Mouse (Mus musculus) kidney, embryonic 15.5 days (tissue): ENCODE data around the gene Ywhag. TPM values are rescaled to one million over a fixed set of nuclear protein-coding genes. Genes with fewer than 3 reads are reported as not detected.

ENCODE experiments used
- ATAC-seq: fragments of 200-750 bp; cut with Nextera tagmentation; replicated peaks from 2 replicates; pipeline ENCODE4 v1.8.0; 2017; ENCODE audit warnings: moderate TSS enrichment; ENCODE audit not compliant: low FRiP score
- H3K27ac ChIP-seq: fragments of 300-500 bp; sonication (generic); 2 replicates; pipeline ENCODE4 v1.5.1; 2015; ENCODE audit warnings: mild to moderate bottlenecking, inconsistent platforms
- H3K27me3 ChIP-seq: fragments of 300-500 bp; sonication (generic); 2 replicates; pipeline ENCODE4 v1.6.1; 2015; ENCODE audit warnings: inconsistent platforms
- H3K36me3 ChIP-seq: fragments of 300-500 bp; sonication (generic); 2 replicates; pipeline ENCODE4 v1.6.1; 2015; ENCODE audit warnings: inconsistent platforms
- H3K4me1 ChIP-seq: fragments of 300-500 bp; sonication (generic); 2 replicates; pipeline ENCODE4 v1.6.1; 2015; ENCODE audit warnings: inconsistent platforms
- H3K4me2 ChIP-seq: fragments of 300-500 bp; sonication (generic); 2 replicates; pipeline ENCODE4 v1.6.1; 2015; ENCODE audit warnings: moderate library complexity, mild to moderate bottlenecking, inconsistent platforms
- H3K4me3 ChIP-seq: fragments of 300-500 bp; sonication (generic); replicated peaks from 2 replicates; pipeline ENCODE4 v1.5.1; 2015; ENCODE audit warnings: mild to moderate bottlenecking, inconsistent platforms
- H3K9ac ChIP-seq: fragments of 300-500 bp; sonication (generic); 2 replicates; pipeline ENCODE4 v1.6.1; 2015; ENCODE audit warnings: mild to moderate bottlenecking, inconsistent platforms
- H3K9me3 ChIP-seq: fragments of 300-500 bp; sonication (generic); replicated peaks from 2 replicates; pipeline ENCODE4 v1.6.1; 2016; ENCODE audit warnings: inconsistent platforms
- WGBS: fragments of 180-500 bp; shearing (Covaris S2); methylation state at CpG from one replicate; pipeline ENCODE4 v1.1.7; 2015; ENCODE audit warnings: mixed read lengths; 5-methylcytosine and 5-hydroxymethylcytosine counted together
- polyA plus RNA-seq: library from polyadenylated mRNA; unstranded; fragments of >200 nt; fragmentation: Nextera tagmentation; extraction: Ambion mirVana; gene quantifications from 2 replicates; pipeline ENCODE4 v1.2.1, GENCODE M21; 2015

Gene Ywhag
- polyA plus RNA-seq, 1 experiment from 2014 or later = 189 TPM

GRCm38 (mm10) chr5:135907256-135907655, 27.2 kb downstream of the Ywhag start:
- ATAC-seq = no peak
- Histone ChIP-seq H3K27ac (peak overlapping the region; percentile 24; the same call in 1 of the 2 replicates), H3K9ac (no peak overlapping the region), H3K9me3 (no peaks in the 10 kb centered on the region), H3K4me1 (peaks cover 19% of the 10 kb centered on the region), H3K36me3 (peaks cover 59% of the 10 kb centered on the region), H3K4me2 (no peak overlapping the region), H3K27me3 (no peaks in the 10 kb centered on the region), H3K4me3 (no peak overlapping the region)
- WGBS = 70% methylated on average over 13 of the region's 13 CpGs

- H3K4me1 ChIP-seq = peaks cover 19% of the 10 kb centered on the region
- H3K27ac ChIP-seq = peak overlapping the region; percentile 24; the same call in 1 of the 2 replicates
- no peaks in the 10 kb centered on the region for H3K27me3 ChIP-seq
- 76% methylated on average over 4 of the region's 4 CpGs for WGBS
- ATAC-seq = no peak
- H3K9me3 ChIP-seq = no peaks in the 10 kb centered on the region
- H3K4me2 ChIP-seq = no peak overlapping the region
- no peak overlapping the region for H3K4me3 ChIP-seq
- peaks cover 57% of the 10 kb centered on the region for H3K36me3 ChIP-seq
- no peak overlapping the region for H3K9ac ChIP-seq
Measured at GRCm38 (mm10) chr5:135906846-135907245, 27.6 kb downstream of the Ywhag start.

GRCm38 (mm10) chr5:135905320-135906225, 28.8 kb downstream of the Ywhag start:
- WGBS = 64% methylated on average over 8 of the region's 8 CpGs
- peaks cover 19% of the 10 kb centered on the region for H3K4me1 ChIP-seq
- H3K9ac ChIP-seq = no peak overlapping the region
- H3K36me3 ChIP-seq = peaks cover 45% of the 10 kb centered on the region
- no peak overlapping the region for H3K4me2 ChIP-seq
- H3K27me3 ChIP-seq = no peaks in the 10 kb centered on the region
- no peak overlapping the region for H3K4me3 ChIP-seq
- ATAC-seq = no peak
- H3K27ac ChIP-seq = no peak overlapping the region
- H3K9me3 ChIP-seq = no peaks in the 10 kb centered on the region

GRCm38 (mm10) chr5:135904259-135904658, 30.2 kb downstream of the Ywhag start:
- 0 out of 2 replicates have a peak overlapping the region, but pooled peaks have one; percentile 31 for H3K9ac ChIP-seq
- no peaks in the 10 kb centered on the region for H3K27me3 ChIP-seq
- H3K4me2 ChIP-seq = peak overlapping the region; percentile 75
- H3K27ac ChIP-seq = 0 out of 2 replicates have a peak overlapping the region, but pooled peaks have one; percentile 79
- WGBS = 69% methylated on average over 5 of the region's 5 CpGs
- no peaks in the 10 kb centered on the region for H3K9me3 ChIP-seq
- H3K36me3 ChIP-seq = peaks cover 31% of the 10 kb centered on the region
- H3K4me1 ChIP-seq = peaks cover 19% of the 10 kb centered on the region
- ATAC-seq = no peak
- H3K4me3 ChIP-seq = peak overlapping the region; percentile 46; the same call in 1 of the 2 replicates

GRCm38 (mm10) chr5:135903551-135904151, 30.8 kb downstream of the Ywhag start:
- Histone ChIP-seq H3K27me3 (no peaks in the 10 kb centered on the region), H3K4me3 (peak overlapping the region; percentile 46), H3K36me3 (peaks cover 26% of the 10 kb centered on the region), H3K9me3 (no peaks in the 10 kb centered on the region), H3K9ac (peak overlapping the region; percentile 31; the same call in 1 of the 2 replicates), H3K4me1 (peaks cover 19% of the 10 kb centered on the region), H3K27ac (peak overlapping the region; percentile 79), H3K4me2 (peak overlapping the region; percentile 75)
- peak; percentile 97 for ATAC-seq
- WGBS = under 1% methylated on average over 30 of the region's 30 CpGs

DNA sequence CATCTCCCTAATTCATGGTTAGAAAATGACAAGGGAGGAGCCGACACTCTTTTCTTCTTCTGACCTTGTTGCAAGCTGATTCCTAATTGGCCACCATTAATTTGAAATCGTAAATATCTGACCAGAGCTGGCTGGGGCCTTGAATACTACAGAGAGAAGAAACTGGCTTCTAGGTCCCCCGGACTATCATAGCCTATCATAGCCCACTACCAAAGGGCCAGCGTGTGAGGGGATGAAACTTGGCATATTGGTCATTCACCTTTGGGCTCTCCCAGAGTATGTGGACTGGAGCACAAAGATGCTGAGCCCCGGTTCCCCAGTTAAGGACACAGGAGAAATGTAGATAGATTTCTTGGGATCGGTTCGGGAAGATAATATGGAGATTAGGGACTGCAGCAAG, 31.4 kb downstream of the Ywhag start:
- H3K27me3 ChIP-seq = no peaks in the 10 kb centered on the region
- H3K9ac ChIP-seq = 0 out of 2 replicates have a peak overlapping the region, but pooled peaks have one; percentile 24
- H3K9me3 ChIP-seq = no peaks in the 10 kb centered on the region
- 26% methylated on average over 7 of the region's 7 CpGs for WGBS
- H3K4me2 ChIP-seq = peak overlapping the region; percentile 75
- H3K4me3 ChIP-seq = peak overlapping the region; percentile 46
- H3K4me1 ChIP-seq = peaks cover 19% of the 10 kb centered on the region
- H3K27ac ChIP-seq = peak overlapping the region; percentile 79
- ATAC-seq = peak; percentile 15
- peaks cover 20% of the 10 kb centered on the region for H3K36me3 ChIP-seq

GRCm38 (mm10) chr5:135901354-135902095, 32.9 kb downstream of the Ywhag start:
- no peak overlapping the region for H3K9ac ChIP-seq
- H3K4me1 ChIP-seq = peaks cover 11% of the 10 kb centered on the region
- WGBS = 63% methylated on average over 6 of the region's 6 CpGs
- H3K4me2 ChIP-seq = no peak overlapping the region
- H3K27ac ChIP-seq = no peak overlapping the region
- H3K27me3 ChIP-seq = no peaks in the 10 kb centered on the region
- H3K36me3 ChIP-seq = peaks cover 7% of the 10 kb centered on the region
- no peaks in the 10 kb centered on the region for H3K9me3 ChIP-seq
- no peak for ATAC-seq
- no peak overlapping the region for H3K4me3 ChIP-seq

DNA sequence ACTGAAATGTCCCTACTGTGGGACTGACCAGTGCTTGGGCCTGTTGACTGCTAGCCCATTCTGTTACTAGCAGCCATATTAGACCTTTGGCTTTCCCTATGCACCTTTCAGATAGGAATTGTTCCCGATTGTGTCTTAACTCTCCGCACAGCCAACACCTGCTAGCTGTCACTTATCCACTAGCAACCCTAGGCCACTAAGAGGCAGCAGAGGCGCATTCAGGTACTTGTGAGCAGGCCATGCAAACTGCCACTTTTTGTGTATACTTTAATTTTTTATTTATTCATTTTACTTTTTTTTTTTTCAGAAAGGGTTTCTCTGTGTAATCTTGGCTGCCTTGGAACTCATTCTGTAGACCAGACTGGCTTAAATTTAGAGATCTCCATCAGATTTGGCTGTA, 33.7 kb downstream of the Ywhag start:
- Histone ChIP-seq H3K36me3 (no peaks in the 10 kb centered on the region; the same call in 1 of the 2 replicates), H3K4me3 (no peak overlapping the region), H3K9me3 (no peaks in the 10 kb centered on the region), H3K4me1 (peaks cover 6% of the 10 kb centered on the region), H3K4me2 (no peak overlapping the region), H3K27me3 (no peaks in the 10 kb centered on the region), H3K9ac (no peak overlapping the region), H3K27ac (no peak overlapping the region)
- no peak for ATAC-seq
- 84% methylated on average over 3 of the region's 3 CpGs for WGBS

DNA sequence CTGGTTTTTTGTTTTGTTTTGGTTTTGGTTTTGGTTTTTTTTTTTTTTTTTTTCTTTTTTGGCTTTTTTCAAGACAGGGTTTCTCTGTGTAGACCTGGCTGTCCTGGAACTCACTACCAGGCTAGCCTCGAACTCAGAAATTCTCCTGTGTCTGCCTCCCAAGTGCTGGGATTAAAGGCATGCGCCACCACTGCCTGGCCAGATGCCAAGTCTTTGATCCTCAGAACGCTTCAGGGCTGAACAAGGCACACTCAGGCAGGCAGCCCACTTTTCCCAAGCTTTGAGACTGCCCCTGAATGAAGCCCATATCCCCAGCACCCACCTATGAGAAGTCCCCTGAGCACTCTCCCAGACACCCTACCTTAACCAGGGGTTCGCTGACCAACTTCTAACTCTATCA, 34.6 kb downstream of the Ywhag start:
- H3K4me1 ChIP-seq = peaks cover 5% of the 10 kb centered on the region; the same call in 1 of the 2 replicates
- WGBS = 63% methylated on average over 4 of the region's 4 CpGs
- H3K4me2 ChIP-seq = no peak overlapping the region
- no peak overlapping the region for H3K9ac ChIP-seq
- no peak overlapping the region for H3K27ac ChIP-seq
- no peak overlapping the region for H3K4me3 ChIP-seq
- H3K36me3 ChIP-seq = no peaks in the 10 kb centered on the region
- no peaks in the 10 kb centered on the region for H3K27me3 ChIP-seq
- ATAC-seq = no peak
- no peaks in the 10 kb centered on the region for H3K9me3 ChIP-seq

- Histone ChIP-seq H3K4me1 (peaks cover 5% of the 10 kb centered on the region; the same call in 1 of the 2 replicates), H3K36me3 (no peaks in the 10 kb centered on the region), H3K27ac (no peak overlapping the region), H3K27me3 (no peaks in the 10 kb centered on the region), H3K4me3 (no peak overlapping the region), H3K9me3 (no peaks in the 10 kb centered on the region), H3K4me2 (no peak overlapping the region), H3K9ac (no peak overlapping the region)
- no peak for ATAC-seq
- 71% methylated on average over 4 of the region's 4 CpGs for WGBS
Measured at GRCm38 (mm10) chr5:135898995-135899394, 35.4 kb downstream of the Ywhag start.

DNA sequence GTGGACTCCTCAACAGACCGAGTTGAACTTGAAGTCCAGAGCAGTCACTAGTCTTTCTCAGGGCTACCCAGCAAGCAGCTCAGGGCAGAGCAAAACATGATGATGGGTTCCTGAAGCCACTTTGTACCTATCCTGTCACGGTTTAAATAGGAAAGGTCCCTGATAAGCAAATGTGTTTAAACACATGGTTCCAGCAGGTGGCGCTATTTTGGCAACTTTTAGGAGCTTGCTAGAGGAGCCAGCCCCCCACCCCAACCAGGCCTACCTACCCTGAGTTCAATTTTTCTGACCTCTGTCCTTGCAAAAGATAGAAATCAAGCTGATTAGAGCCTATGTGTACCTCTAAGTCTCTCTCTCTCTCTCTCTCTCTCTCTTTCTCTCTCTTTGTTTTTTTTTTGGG, 36.4 kb downstream of the Ywhag start:
- Histone ChIP-seq H3K36me3 (no peaks in the 10 kb centered on the region), H3K27me3 (no peaks in the 10 kb centered on the region), H3K4me1 (peaks cover 4% of the 10 kb centered on the region; the same call in 1 of the 2 replicates), H3K27ac (no peak overlapping the region), H3K4me3 (no peak overlapping the region), H3K4me2 (no peak overlapping the region), H3K9me3 (no peaks in the 10 kb centered on the region), H3K9ac (no peak overlapping the region)
- WGBS = 22% methylated on average over 3 of the region's 3 CpGs
- no peak for ATAC-seq
